Mouse (Mus musculus): ENCODE measurements around the gene Fam161b.

GRCm38 (mm10) chr12:84365137-84365536 is 3.5 kb upstream of the Fam161b start:
- no peak for TF ChIP-seq TAL1 (IDR thresholded peaks at IDR 0.05; ENCODE audit: low read length)
- TF ChIP-seq GATA1 (IDR thresholded peaks at IDR 0.05; ENCODE audit: low read length): no peak

Measured in erythroblast, embryonic 14.5 days (primary cell).